Mouse (Mus musculus): Measurements from ENCODE around the gene Pik3cd.

DNA sequence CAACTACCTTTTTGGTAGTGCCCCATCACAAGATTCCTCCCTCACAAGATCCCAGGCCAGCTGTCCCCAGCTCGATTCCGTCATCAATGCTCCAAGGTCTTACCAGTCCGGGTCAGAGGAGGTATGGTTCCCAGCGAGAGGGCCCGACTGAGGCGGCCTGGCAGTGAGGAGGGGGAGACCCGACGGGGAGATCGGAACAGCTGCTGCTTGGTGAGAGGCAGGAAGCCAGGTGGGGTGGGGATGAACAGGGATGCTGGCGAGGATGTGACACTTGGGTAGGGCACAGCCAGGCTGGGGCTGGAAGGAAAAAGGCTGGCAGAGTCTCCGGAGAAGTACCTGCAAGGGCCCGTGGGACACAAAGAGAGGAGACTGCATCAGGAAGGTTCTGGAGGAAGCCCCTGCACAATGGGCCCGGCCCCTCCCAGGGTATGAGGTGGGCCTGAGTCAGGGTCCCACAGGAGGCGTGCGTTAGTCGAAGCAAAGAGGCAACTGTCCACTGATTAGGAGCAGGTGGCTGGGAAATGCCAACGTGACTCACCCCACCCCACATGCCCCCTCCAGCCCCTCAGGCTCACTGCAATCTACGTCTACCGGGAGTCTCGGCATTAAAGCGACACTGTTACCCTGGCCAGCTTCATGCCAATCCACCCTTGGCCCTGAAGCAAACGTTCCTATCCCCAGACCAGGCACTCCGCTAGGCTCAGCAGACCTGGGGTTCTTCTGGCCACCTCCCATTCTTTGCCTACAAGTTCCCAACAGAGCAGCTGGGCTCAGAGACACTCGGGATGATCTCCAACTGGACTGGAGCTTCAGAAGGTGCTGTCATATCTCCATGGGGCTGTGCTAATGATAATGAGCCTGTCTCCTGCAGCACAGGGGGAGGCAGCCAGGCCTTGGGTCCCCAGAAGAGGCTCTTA, 20.0 kb upstream of the Pik3cd start:
- TF ChIP-seq MYOD1 (IDR thresholded peaks at IDR 0.05; ENCODE audit: control insufficient read depth in 1 of 3, insufficient read length in 2 of 3, low read depth in 2 of 3) (no peak), E2F4 (IDR thresholded peaks at IDR 0.05; ENCODE audit: insufficient read depth) (no peak), POLR2A (IDR thresholded peaks at IDR 0.05; ENCODE audit: insufficient read length, low read depth) (no peak), MAX (IDR thresholded peaks at IDR 0.05; ENCODE audit: low read depth) (no peak), REST (IDR thresholded peaks at IDR 0.05; ENCODE audit: insufficient read depth, insufficient read length) (no peak), SRF (IDR thresholded peaks at IDR 0.05; ENCODE audit: control insufficient read depth, insufficient read length, low read depth) (no peak), TCF12 (IDR thresholded peaks at IDR 0.05; ENCODE audit: insufficient read depth, poor library complexity, severe bottlenecking) (no peak), POLR2AphosphoS2 (IDR thresholded peaks at IDR 0.05; ENCODE audit: insufficient read length, low read depth) (no peak)
